Mouse (Mus musculus) right cerebral cortex, postnatal 36 days (tissue): ENCODE data around the gene Mrps14.
A peak's percentile ranks its signal among the peaks of the same experiment; 100 is the strongest.

Experiments
- DNase-seq, 2 experiments: peaks; one replicate each; pipeline ENCODE4 v3.0.0; 2022; ENCODE audit warnings: low spot score in 2 of 2, mixed read lengths in 1 of 2

Gene Mrps14

DNA sequence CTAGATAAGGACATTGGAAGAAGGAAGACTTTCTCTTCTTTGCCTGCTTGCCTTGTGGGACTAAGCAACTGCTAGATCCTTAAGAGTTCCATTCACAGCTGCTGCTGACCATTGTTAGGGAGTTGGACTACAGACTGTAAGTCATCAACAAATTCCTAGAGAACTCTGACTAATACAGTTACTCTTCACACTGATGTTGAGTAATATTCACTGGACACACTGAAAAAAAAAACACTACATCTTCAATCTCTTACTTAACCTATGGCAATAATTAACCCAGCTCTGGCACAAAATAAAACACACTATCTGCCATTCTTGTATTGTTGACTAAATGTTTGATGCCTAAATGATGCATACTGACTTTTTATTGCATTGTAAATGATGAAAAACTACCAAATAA is 32.8 kb downstream of the Mrps14 start:
- no peak for DNase-seq

- DNase-seq = no peak
Observed at GRCm38 (mm10) chr1:160231013-160231412, 36.0 kb downstream of the Mrps14 start.

DNA sequence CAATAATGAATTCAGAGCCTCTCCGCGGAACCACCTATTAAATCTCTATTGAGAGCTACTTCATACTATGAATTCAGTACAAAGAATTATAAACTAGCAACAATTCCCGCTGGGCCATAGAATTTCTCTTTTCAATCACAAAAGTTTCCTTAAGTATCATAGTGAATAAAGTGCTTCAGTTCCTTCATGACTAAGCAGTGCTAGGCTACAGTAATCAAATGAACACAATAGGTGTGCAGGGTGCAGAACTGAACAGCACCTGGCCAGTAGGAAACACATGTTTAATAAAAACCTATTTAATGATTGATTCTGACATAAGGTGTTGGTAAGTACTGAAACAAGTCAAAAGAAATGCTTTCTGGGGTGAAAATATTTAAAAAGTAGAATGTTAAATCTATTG is 37.1 kb downstream of the Mrps14 start:
- DNase-seq = no peak

DNA sequence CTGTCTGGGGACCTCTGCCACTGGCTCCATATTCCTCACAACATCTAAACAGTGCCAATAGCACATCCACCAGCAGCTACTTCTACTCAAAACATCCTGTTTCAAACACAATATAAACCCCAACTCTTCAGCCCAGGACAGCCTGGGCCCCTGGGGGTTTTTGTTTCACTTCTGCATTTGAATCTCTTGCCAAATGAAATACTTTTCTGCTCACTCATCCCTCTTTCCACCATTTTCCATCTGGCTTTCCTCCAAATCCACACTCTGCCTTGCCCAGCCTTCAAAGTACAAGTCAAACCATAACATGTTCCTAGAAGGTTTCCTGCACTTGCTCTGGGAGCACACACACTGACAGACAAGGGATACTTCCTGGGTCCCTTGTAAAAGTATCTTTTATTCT is 38.9 kb downstream of the Mrps14 start:
- no peak for DNase-seq

GRCm38 (mm10) chr1:160237981-160238380 is 43.0 kb downstream of the Mrps14 start:
- no peak for DNase-seq

DNA sequence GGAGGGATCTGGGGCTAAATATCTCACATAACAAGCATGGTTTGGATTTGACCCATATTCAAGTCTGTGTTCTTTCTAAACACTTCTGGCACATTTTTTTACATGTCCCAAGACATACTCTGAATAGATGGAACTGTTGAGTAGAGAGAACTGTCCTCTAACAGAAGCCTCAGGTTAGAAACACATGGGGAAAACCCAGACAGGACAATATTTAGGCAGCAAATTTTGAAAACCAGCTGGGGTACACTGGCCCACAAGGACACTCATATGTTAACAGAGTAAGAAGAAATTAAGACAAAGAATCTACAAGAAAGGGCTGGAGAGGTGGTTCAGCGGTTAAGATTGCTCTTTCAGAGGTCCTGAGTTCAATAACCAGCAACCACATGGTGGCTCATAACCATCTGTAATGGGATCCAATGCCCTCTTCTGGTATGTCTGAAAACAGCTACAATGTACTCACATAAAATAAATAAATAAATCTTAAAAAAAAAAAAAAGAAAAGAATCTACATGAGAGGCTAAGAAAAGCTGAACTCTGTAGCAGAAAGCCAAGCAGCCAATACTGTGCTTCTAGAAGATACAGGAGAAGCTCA is 43.9 kb downstream of the Mrps14 start:
- DNase-seq = no peak

- DNase-seq = no peak
Observed at GRCm38 (mm10) chr1:160240091-160240490, 45.1 kb downstream of the Mrps14 start.

GRCm38 (mm10) chr1:160244689-160245088 is 49.7 kb downstream of the Mrps14 start:
- DNase-seq = no peak

DNA sequence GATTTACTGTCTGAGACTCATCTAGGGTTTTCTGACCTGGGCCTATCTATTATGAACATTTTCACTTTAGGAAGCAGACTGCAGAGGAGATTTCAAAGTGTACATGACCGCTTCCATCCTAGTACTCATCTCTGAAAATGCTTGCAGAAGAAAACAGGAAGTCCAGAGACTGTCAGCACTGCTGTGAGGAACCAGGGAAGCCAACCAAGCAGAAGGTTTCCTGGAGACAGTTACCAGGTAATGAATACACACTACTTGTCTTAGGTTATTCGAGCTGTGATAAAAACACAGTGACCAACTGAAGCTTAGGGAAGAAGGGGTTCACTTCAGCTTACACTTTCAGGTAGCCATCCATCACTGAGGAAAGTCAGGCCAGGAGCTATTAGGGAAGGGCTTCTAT is 50.9 kb downstream of the Mrps14 start:
- no peak for DNase-seq

GRCm38 (mm10) chr1:160246844-160247243 is 51.8 kb downstream of the Mrps14 start:
- peak in 1 of 2 experiments; percentile 25 for DNase-seq

- no peak for DNase-seq
Observed at GRCm38 (mm10) chr1:160247473-160247872, 52.5 kb downstream of the Mrps14 start.

DNA sequence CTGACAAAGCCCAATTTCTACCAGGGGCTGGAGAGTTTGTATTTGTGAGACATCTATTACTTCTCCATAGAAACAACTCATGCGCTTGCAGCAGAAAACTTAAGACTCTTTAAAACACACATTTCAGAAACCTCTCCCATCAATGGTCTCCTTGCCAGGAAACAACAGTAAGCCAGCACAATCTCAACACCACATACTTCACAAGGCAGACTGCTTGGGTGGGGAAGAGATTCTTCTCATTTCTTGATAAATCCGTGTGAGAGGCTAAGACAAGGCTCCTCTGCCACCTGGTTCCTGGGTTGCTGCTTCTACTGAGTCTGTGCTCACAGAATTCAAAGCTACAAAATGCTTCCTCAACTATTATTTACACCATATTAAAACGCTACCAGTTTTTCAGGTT is 54.8 kb downstream of the Mrps14 start:
- DNase-seq = no peak

DNA sequence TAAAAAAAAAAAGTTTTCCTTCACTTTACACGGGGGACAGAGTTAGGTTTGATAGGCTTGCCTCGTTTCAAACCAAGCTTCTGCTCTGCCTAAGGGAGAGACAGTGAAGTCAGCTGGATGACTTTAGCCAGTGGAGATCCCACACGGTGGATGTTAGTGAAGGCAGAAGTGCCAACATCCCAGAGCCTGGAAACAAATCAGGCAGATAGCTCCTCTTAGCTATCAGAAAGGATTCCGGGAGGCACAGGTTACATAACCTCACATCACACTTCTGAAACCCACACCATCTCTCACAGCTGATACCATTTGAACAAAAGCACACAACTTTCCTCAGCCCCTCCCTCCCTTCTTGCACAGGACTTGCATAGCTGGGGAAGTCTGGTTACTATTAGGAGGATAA is 55.8 kb downstream of the Mrps14 start:
- DNase-seq = no peak

GRCm38 (mm10) chr1:160251388-160252007 is 56.5 kb downstream of the Mrps14 start:
- DNase-seq = no peak
